Comparison of ENCODE assay signal across 28 mouse cellular contexts in genomic region chr2:11597906-11598305, GRCm38 (mm10). TPM values are rescaled to one million over a fixed set of nuclear protein-coding genes. Genes with fewer than 3 reads are reported as not detected.
"Had no signal": no experiment of that assay in that cellular context is flagged by ENCODE, and none has a peak within 500 bp of the region (broad histone marks: within the 10 kb centered on the region; RNA-seq: fewer than 3 reads in every experiment).

No protein-coding gene starts in this region.

- H3K4me3 ChIP-seq: hindbrain, embryonic 15.5 days; left cerebral cortex, adult 2 months; liver, embryonic 13.5 days; midbrain, embryonic 12.5 days; midbrain, embryonic 15.5 days; neural tube, embryonic 12.5 days; neural tube, embryonic 15.5 days; stomach, embryonic 15.5 days had no signal

- H3K27ac ChIP-seq: hindbrain, embryonic 15.5 days; left cerebral cortex, adult 2 months; liver, embryonic 13.5 days; macrophage; midbrain, embryonic 12.5 days; midbrain, embryonic 15.5 days; neural tube, embryonic 12.5 days; neural tube, embryonic 15.5 days; stomach, embryonic 15.5 days had no signal

- H3K27me3 ChIP-seq: hindbrain, embryonic 15.5 days; liver, embryonic 13.5 days; midbrain, embryonic 12.5 days; midbrain, embryonic 15.5 days; neural tube, embryonic 12.5 days; neural tube, embryonic 15.5 days; stomach, embryonic 15.5 days had no signal

- DNase-seq: layer of hippocampus, postnatal 36 days; liver, embryonic 13.5 days; lung, embryonic 14.5 days; right cerebral cortex, adult 18-20 months; right cerebral cortex, postnatal 14 days; right cerebral cortex, postnatal 4 days; thymus, postnatal 36 days had no signal

- H3K9me3 ChIP-seq: hindbrain, embryonic 15.5 days; liver, embryonic 13.5 days; midbrain, embryonic 12.5 days; midbrain, embryonic 15.5 days; neural tube, embryonic 12.5 days; neural tube, embryonic 15.5 days; stomach, embryonic 15.5 days had no signal

- H3K9ac ChIP-seq: hindbrain, embryonic 15.5 days; liver, embryonic 13.5 days; lung, embryonic 14.5 days; midbrain, embryonic 12.5 days; midbrain, embryonic 15.5 days; neural tube, embryonic 12.5 days; neural tube, embryonic 15.5 days; stomach, embryonic 15.5 days had no signal

- ATAC-seq: intestine, postnatal 0 days; lung, postnatal 0 days; midbrain, embryonic 15.5 days had no signal

- H3K4me2 ChIP-seq: hindbrain, embryonic 15.5 days; liver, embryonic 13.5 days; lung, embryonic 14.5 days; midbrain, embryonic 12.5 days; midbrain, embryonic 15.5 days; neural tube, embryonic 12.5 days; neural tube, embryonic 15.5 days; stomach, embryonic 15.5 days had no signal

RNA-seq across cellular contexts. Expression of gene Gm17490, which starts 28.2 kb away (rescaled TPM):
- total RNA-seq: layer of hippocampus, adult 8-10 months; layer of hippocampus, postnatal 10 days; layer of hippocampus, postnatal 36 days; left cerebral cortex, adult 2 months; left cerebral cortex, postnatal 10 days; left cerebral cortex, postnatal 36 days; megakaryocyte-erythroid progenitor cell, adult 5-6 weeks had no signal
- polyA plus RNA-seq: hindbrain, embryonic 15.5 days; intestine, embryonic 14.5 days; intestine, postnatal 0 days; limb, embryonic 11.5 days; limb, embryonic 14.5 days; liver, embryonic 13.5 days; liver, embryonic 16.5 days; lung, embryonic 14.5 days; lung, postnatal 0 days; macrophage; midbrain, embryonic 12.5 days; midbrain, embryonic 15.5 days; neural tube, embryonic 12.5 days; neural tube, embryonic 15.5 days; stomach, embryonic 15.5 days; thymus, postnatal 0 days; urinary bladder, adult 2 months had no signal

RNA-seq across cellular contexts. Expression of gene Il2ra, which starts 44.7 kb away (rescaled TPM):
- total RNA-seq: layer of hippocampus, postnatal 10 days had no signal
- polyA plus RNA-seq: intestine, embryonic 14.5 days; limb, embryonic 11.5 days; limb, embryonic 14.5 days; liver, embryonic 13.5 days; liver, embryonic 16.5 days; lung, embryonic 14.5 days; neural tube, embryonic 12.5 days; neural tube, embryonic 15.5 days had no signal
